Mouse (Mus musculus): ENCODE data around the gene F13b.
A peak's percentile ranks its signal among the peaks of the same experiment; 100 is the strongest.

F13b gene

DNA sequence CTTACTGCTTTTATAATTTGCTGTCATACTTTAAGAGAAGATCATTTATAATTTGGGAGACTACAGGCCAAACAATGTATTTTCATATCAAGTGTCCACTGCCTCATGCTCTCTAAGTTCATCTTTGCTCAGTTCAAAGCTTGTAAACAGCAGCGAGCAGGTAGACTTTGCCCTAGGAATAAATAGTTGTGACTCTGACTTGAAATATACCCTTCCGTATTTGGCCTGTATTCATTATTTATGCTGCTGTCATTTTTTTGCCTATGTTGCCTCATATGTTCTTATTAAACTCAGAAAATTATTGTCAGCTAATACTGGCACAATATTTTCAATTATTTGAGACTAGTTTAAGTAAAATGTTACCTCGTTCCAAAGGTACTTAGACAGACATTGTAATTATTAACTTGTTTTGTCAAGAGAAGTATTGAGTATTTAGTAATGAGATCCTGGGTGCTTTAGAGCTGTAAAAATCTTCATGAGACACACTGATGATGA is at the start of gene F13b:
Gene F13b (plus strand): TSS at position 445 of the 495 bp plus-strand sequence.
- no peak for DNase-seq (ENCODE audit: low read depth)

DNA sequence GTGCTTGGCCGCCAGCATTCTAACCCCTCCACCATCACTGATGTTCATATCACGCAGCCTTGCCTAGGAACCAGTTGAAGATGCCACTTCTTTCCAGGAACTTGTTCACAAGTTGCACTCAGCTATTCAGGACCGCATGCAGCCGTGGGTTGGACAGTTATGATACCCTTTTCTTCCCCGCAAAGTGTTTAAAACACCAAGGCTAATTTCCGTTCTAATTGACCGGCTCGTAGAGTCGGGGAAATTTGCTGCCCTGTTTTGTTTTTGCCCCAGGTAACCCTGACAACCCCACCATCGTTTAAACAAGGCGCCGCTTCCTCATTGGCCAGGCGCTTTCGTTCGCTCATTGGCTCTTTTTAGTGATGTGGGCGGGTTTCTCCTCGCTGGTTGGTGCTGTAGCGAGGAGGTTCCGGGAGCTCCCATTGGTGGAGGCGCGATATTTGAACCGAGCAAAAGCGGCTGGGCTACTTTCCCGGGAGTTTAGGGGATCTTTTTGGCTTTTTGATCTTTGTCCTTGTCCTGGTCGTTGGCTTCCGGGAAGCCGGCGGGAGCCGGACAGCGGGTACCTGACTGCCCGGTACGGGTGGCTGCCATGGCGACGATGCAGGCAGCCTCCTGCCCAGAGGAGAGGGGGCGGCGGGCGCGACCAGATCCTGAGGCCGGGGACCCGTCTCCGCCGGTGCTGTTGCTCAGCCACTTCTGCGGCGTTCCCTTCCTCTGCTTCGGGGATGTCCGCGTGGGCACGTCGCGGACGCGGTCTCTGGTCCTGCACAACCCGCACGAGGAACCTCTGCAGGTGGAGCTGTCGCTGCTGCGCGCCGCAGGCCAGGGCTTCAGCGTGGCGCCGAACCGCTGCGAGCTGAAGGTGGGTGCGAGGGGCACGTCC is 46.9 kb upstream of the F13b start, which contains the start of gene Aspm:
Gene Aspm (plus strand): TSS at position 433 of the 886 bp plus-strand sequence.
- peak; percentile 96 for DNase-seq (ENCODE audit: low read depth)

DNA sequence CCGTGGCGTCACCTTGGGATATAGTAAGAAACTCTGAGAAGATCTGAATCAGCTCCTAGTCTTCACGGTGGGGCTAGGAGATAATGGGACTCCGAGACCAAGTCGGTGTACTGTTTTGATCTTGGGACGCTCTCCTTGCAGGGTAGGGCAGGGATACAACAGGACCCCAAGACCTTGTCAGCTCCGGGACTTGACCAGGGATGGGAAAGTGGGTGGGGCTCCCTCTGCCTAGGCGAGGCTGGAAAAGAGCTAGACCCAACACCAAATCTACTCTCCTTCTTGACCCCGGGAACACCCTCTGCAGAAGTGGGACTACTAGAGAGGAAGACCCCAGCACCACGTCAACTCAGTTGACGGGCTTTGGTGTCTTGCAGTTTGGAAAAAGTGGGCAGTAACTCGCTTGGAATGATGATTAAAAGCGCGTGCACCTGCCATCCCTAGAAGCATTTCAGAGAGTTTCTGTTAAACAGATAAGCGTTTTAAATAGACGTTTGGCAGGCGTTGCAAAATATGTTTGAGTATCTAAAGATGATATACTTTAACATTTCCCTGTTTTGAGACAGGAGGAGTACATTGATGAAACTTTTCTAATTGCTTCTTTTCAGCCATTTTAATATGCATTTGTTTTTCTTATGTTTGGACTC is 46.2 kb upstream of the F13b start:
- DNase-seq (ENCODE audit: low read depth), result no peak

DNA sequence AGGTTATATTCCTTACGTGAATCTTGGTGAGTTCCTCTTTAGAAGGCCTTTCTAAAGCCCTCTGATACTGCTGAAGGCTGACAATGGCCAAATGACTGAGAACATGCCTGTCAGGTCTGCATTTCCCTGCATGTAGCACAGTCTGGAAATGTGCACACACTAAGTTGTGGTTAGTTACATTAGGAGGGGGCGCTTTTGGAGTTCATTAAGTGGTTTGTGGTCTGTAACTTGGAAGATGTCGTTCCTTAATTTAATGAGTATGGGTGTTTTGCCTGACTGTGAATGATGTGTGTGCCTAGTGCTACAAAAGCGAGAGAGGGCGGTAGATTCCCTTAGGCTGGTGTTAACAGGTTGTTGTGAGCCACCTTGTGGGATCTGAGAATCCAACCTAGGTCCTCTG is 40.7 kb upstream of the F13b start:
- DNase-seq (ENCODE audit: low read depth), result no peak

DNA sequence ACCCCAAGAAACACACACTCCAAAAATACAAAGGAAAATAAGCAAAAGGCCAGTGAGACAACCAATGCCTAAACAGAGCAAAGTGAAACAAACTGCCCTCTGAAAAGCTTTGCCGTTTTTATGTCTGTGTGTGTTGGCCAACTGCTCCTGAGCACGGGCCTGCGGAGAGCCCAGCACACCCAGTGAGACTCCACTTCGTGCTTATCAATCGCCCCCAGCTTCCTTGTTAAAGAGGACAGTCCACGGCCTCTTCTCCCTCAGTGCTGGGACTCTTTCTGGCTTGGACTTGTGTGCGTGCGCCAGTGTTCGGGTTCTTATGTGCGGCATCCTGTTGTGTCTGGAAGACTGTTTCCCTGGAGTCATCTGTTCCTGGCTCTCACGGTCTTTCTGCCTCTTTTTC is 35.6 kb upstream of the F13b start:
- no peak for DNase-seq (ENCODE audit: low read depth)

DNA sequence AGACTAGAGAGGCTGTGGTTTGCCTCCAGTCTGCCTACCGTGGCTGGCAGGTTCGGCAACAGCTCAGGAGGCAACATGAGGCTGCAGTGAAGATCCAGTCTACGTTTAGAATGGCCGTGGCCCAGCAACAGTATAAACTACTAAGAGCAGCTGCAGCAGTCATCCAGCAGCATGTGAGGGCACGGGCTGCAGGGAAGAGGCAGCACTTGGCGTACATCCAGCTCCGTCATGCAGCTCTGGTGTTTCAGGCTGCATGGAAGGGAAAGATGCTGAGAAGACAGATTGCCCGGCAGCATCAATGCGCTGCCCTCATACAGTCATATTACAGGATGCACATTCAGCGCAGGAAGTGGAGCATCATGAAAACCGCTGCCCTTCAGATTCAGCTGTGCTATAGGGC is 22.6 kb upstream of the F13b start:
- DNase-seq (ENCODE audit: low read depth), result no peak

DNA sequence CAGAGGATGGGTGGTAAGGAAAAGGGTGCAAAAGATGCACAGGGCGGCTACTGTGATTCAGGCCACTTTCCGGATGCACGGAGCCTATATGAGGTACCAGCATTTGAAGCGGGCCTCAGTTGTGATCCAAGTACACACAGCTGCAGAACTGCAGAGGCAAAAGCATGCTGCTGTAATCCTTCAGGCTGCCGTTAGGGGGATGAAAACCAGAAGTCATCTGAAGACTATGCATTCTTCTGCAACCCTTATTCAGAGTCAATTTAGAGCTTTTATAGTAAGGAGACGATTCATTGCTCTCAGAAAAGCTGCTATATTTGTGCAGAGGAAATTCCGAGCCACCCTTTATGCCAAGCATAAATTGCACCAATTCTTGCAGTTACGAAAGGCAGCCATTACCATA is 21.3 kb upstream of the F13b start:
- DNase-seq (ENCODE audit: low read depth), result no peak

DNA sequence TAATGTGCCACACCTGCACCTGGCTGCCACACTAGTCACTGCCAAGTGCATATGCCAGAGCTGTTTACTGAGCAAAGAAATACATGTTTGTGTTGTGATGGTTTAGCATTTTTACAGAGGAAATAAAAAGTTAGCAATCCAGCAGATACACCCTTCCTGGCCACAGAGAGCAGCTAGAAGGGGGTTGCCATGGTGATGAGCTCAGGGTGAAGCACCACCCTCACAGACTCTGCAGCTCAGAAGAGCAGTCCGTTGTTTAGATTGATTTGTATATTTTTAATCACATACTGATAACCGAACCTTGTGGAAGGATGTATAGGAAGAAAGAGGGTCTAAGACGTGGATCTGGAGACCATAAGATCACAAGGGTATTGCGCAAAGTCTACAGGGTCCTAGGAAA is 20.4 kb upstream of the F13b start:
- no peak for DNase-seq (ENCODE audit: low read depth)

DNA sequence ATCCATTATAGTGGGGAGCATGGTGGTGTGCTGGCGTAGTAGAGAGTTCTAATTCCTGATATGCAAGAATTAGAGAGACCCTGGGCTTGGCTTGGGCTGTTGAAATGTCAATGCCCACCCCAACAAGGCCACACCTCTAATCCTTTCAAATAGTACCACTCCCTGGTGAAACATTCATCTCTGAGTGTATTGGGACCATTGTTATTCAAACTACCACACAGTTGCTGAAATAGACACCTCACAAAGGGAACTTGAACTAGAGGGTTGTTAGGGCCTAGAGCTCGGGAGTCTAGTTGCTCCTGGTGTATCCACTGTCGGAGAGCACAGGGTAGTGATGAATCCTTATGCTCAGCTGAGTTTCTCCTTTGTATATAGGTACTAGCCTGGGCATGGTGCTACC is 6.9 kb upstream of the F13b start:
- DNase-seq (ENCODE audit: low read depth), result no peak

DNA sequence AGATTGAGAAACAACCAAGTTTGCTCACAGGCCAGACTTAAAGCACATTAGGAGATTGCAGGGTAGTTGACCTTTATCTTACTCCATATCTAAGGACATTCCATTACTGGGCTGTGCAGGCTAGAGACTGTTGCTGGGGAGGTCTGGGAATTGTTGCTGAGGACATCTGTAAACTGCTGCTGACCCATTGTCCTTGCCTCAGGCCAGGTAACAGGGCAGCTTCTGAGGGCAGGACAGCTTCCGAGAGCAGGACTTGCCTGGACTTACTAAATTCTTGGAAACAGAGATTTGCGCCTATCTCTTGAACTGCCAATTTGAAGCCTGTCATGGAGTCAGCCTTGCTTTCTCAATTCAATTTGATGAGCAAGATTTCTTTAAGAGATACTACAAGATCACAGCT is 6.1 kb upstream of the F13b start:
- no peak for DNase-seq (ENCODE audit: low read depth)

DNA sequence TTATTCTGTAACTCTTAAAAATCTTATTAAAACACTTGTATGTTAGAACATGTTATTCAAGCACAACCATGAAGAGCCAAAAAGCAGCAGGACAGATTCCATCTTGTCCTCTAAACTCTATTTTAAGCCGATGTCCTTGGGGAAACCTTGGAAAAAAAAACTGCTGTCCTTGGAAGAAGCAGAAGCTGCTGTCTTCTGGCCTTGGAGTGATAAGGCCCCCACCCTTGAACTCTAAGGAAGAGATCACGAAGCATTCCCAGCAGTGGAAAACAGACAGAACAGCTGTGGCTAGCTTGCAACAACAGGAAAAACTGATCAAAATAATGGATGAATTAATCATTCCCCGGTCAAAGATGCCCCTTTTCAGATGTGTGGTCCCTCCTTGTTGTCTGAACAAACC is 5.3 kb upstream of the F13b start:
- no peak for DNase-seq (ENCODE audit: low read depth)

DNA sequence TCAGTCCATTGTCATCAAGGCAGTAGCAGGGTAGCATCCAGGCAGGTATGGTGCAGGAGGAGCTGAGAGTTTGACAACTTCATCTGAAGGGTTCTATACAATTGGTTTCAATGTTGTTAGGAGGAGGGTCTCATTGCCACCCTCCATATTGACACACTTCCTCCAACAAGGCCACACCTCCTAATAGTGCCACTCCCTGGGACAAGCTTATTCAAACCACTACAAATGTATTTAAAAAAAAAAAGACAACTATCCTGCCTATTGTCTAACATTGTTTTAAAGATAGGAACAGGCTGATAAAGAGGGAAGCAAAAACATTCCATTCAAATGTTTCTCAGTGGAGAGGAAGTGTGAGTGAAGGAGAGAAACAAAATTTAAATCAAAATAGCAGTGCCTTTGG is 1.8 kb upstream of the F13b start:
- DNase-seq (ENCODE audit: low read depth), result no peak

DNA sequence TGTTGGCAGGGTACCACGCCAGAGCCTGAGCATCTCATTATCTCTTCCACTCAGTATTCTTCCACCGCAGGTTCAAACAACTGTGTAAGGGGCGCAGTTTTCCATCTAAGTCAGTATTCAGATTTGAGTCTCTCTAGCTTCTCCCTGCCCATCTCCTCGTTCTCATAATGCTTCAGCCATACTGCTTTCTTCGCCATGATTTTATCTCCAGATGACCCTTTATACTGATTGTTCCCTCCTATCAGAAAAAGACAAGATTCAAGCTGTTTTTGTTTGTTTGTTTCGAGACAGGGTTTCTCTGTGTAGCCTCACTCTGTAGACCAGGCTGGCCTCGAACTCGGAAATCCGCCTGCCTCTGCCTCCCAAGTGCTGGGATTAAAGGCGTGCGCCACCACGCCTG is 13.1 kb downstream of the F13b start:
- DNase-seq (ENCODE audit: low read depth), result no peak

DNA sequence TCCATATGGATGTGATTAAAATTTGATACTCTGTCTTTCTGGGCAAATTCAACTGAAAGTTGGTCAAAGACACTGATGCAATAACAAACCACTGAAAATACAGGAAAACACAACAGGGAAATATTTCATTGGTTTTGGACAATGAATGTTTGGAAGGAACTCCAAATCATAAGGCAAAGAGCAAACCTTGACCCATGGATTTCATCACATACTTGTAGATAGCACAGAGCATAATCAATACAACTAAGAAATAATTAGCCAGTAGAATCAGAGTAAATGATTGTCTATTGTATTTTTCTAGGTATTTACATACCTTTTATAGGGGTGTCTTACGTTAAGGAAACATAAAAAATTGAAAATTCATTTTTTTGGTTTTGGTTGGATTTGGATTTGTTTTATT is 47.0 kb downstream of the F13b start:
- no peak for DNase-seq (ENCODE audit: low read depth)

DNA sequence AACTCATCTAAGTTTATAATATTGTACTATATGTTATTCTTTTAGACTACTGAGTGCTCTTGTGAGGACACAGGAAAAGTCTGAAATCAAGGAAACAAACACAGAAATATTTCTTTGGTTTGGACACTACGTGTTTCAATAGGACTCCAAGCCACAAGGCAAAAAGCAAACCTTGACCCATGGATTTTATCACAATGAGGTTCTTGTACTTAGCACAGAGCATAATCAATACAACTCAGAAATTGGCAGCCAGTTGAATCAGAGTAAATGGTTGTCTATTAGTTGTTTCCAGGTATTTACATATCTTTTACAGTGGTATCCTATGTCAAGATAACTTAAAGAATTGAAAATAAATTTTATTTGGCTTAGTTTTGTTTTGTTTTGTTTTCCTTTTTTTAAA is 49.8 kb downstream of the F13b start:
- DNase-seq (ENCODE audit: low read depth), result no peak

DNA sequence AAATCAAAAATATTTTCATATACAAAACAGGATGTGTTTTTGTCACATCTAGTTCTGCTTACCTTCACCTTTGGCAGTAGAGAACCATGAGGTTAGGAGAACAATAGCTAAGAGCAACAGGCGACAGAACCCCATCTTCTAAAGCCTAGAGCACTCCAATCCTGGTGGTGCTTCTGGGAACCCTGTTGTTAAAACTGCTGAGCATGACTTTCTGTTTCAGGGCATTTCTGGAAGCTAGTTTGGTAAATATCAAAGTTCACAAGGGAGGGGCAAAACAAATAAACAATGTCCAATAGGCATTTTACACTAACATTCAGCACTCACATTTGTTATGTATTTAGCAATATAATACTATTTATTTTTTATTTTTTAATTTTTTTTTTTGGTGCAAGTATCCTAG is 58.5 kb downstream of the F13b start, which contains the start of gene Cfhr1:
Gene Cfhr1 (minus strand): TSS at position 249 of the 400 bp plus-strand sequence.
- no peak for DNase-seq (ENCODE audit: low read depth)

All from naive thymus-derived CD4-positive, alpha-beta T cell, adult 2 months (primary cell).